11 mouse cellular contexts compared by ENCODE assay signal in genomic region chr3:156871641-156872196, GRCm38 (mm10).
DNase-seq lines count a peak whose midpoint lies in the region; ATAC-seq and TF ChIP-seq lines count a peak whose summit lies in the region.
"Had no signal": no experiment of that assay in that cellular context is flagged by ENCODE, and none has a peak within 500 bp of the region (broad histone marks: within the 10 kb centered on the region; RNA-seq: fewer than 3 reads in every experiment).

No protein-coding gene starts in this region.

- DNase-seq in kidney, adult 9 months = peak; percentile 8
- DNase-seq in kidney, postnatal 25 days = no peak
- DNase-seq in embryo, embryonic 10.5 days (ENCODE audit: low spot score) = peak; percentile 38
- DNase-seq in midbrain, postnatal 0 days (ENCODE audit: low spot score) = no peak
- no peak for DNase-seq in frontal cortex, postnatal 36 days (ENCODE audit: low spot score in 2 of 2)
- no peak for DNase-seq in cerebellum, adult 8-10 months
- DNase-seq: cerebellum, postnatal 25 days; heart, adult 18-20 months; left cerebral cortex, postnatal 4 days had no signal

- H3K36me3 ChIP-seq in ES-Bruce4 (ENCODE audit: control insufficient read depth, insufficient read depth, low read length, poor library complexity, severe bottlenecking) = no peaks in the 10 kb centered on the region
- H3K36me3 ChIP-seq in midbrain, postnatal 0 days (ENCODE audit: insufficient read depth, low read length) = no peaks in the 10 kb centered on the region
- H3K36me3 ChIP-seq: intestine, embryonic 15.5 days had no signal

- no peak overlapping the region for H3K4me3 ChIP-seq in ES-Bruce4 (ENCODE audit: low read depth, low read length)
- H3K4me3 ChIP-seq in midbrain, postnatal 0 days (ENCODE audit: low read depth, low read length) = no peak overlapping the region
- H3K4me3 ChIP-seq: intestine, embryonic 15.5 days had no signal

- TF ChIP-seq CTCF in ES-Bruce4 (IDR thresholded peaks at IDR 0.05; ENCODE audit: low read depth, low read length) = peak; percentile 12
- TF ChIP-seq CTCF in midbrain, postnatal 0 days (IDR thresholded peaks at IDR 0.05) = peak; percentile 50

- H3K27me3 ChIP-seq in ES-Bruce4 (ENCODE audit: control insufficient read depth, insufficient read depth, low read length, poor library complexity, severe bottlenecking) = no peaks in the 10 kb centered on the region
- H3K27me3 ChIP-seq in midbrain, postnatal 0 days (ENCODE audit: insufficient read depth, low read length) = no peaks in the 10 kb centered on the region
- H3K27me3 ChIP-seq: intestine, embryonic 15.5 days had no signal

- WGBS in midbrain, postnatal 0 days = 85% methylated on average over 6 of the region's 6 CpGs

- no peak for TF ChIP-seq EP300 in ES-Bruce4 (IDR thresholded peaks at IDR 0.05; ENCODE audit: insufficient read depth, low read depth, low read length)

- TF ChIP-seq POLR2A in ES-Bruce4 (IDR thresholded peaks at IDR 0.05; ENCODE audit: insufficient read depth, low read length) = no peak

- H3K9ac ChIP-seq in ES-Bruce4 (ENCODE audit: low read depth, poor library complexity, severe bottlenecking) = no peak overlapping the region
- H3K9ac ChIP-seq in midbrain, postnatal 0 days (replicated peaks; ENCODE audit: low read length, poor library complexity, severe bottlenecking) = no peak overlapping the region
- H3K9ac ChIP-seq: intestine, embryonic 15.5 days had no signal

- H3K4me1 ChIP-seq in ES-Bruce4 (ENCODE audit: control insufficient read depth, insufficient read depth, low read length) = no peaks in the 10 kb centered on the region
- H3K4me1 ChIP-seq in midbrain, postnatal 0 days (ENCODE audit: insufficient read depth, low read length) = 0 out of 2 replicates have a peak, but pooled peaks cover 3% of the 10 kb centered on the region
- H3K4me1 ChIP-seq: intestine, embryonic 15.5 days had no signal

- H3K4me2 ChIP-seq in midbrain, postnatal 0 days (ENCODE audit: low read depth, low read length, poor library complexity, severe bottlenecking) = no peak overlapping the region
- H3K4me2 ChIP-seq: intestine, embryonic 15.5 days had no signal

- no peak overlapping the region for H3K27ac ChIP-seq in ES-Bruce4 (ENCODE audit: insufficient read depth, low read length)
- H3K27ac ChIP-seq in midbrain, postnatal 0 days (ENCODE audit: low read depth, low read length) = no peak overlapping the region
- H3K27ac ChIP-seq: intestine, embryonic 15.5 days had no signal

- no peaks in the 10 kb centered on the region for H3K9me3 ChIP-seq in ES-Bruce4 (replicated peaks; ENCODE audit: control insufficient read depth, insufficient read depth, low read length, poor library complexity, severe bottlenecking)
- H3K9me3 ChIP-seq in midbrain, postnatal 0 days (ENCODE audit: low read length) = no peaks in the 10 kb centered on the region
- H3K9me3 ChIP-seq: intestine, embryonic 15.5 days had no signal

- ATAC-seq in midbrain, postnatal 0 days (ENCODE audit: low FRiP score) = no peak
- ATAC-seq: intestine, embryonic 15.5 days had no signal

Comparison
In these comparisons a context has a peak if more than half of its experiments do, and no peak if none do; other contexts are left out.
1. DNase-seq: peak in kidney, adult 9 months (single experiment) and embryo, embryonic 10.5 days (single experiment); none in kidney, postnatal 25 days (0 of 2), midbrain, postnatal 0 days (single experiment), frontal cortex, postnatal 36 days (0 of 2) and cerebellum, adult 8-10 months (single experiment).